Mouse (Mus musculus): Measurements from ENCODE around the gene Tshr. TPM values are rescaled to one million over a fixed set of nuclear protein-coding genes. Genes with fewer than 3 reads are reported as not detected.
"Not testable (repeated sequence)": the region's sequence is repeated elsewhere in the genome, so short reads cannot be mapped to it uniquely, and the experiment has no call there.

The Tshr gene
- total RNA-seq, 2 experiments from 2014 or later: 0.10 to 0.42 TPM

GRCm38 (mm10) chr12:91582362-91583002, 198.1 kb downstream of the Tshr start:
- intact Hi-C loops (cut with DNase I): no loop called here
- DNase-seq: no peak
- TF ChIP-seq CTCF (IDR thresholded peaks at IDR 0.05): no peak
- no peak overlapping the region for H3K4me3 ChIP-seq
- H3K27ac ChIP-seq: no peak overlapping the region

DNA sequence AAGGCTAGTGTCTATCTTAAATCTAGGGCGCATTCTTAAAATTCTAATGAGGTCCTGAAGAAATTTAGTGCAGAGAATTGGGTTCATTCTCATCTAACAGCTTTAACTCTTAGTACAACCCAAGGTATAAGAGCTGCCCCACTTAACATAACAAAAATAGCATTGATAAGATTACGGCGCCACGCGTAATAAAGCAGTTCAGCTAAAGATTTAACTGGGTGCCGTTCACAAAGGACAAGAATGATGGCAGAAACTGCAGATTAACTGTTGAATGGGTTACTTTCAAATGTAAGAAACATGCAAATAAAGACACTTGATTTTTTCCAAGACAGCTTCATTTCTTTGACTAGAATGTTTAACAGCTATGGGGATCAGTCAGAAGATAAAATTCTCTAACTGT, 199.0 kb downstream of the Tshr start:
- no peak for TF ChIP-seq CTCF (IDR thresholded peaks at IDR 0.05)
- H3K4me3 ChIP-seq: no peak overlapping the region
- H3K27ac ChIP-seq: no peak overlapping the region
- no peak for DNase-seq
- intact Hi-C loops (cut with DNase I): no loop called here

GRCm38 (mm10) chr12:91585206-91585605, 200.8 kb downstream of the Tshr start:
- intact Hi-C loops (cut with DNase I): no loop called here
- Histone ChIP-seq H3K4me3 (no peak overlapping the region), H3K27ac (no peak overlapping the region)
- DNase-seq: no peak
- TF ChIP-seq CTCF (IDR thresholded peaks at IDR 0.05): no peak

- DNase-seq; H3K27ac ChIP-seq; intact Hi-C loops (cut with DNase I); H3K4me3 ChIP-seq: not testable (repeated sequence)
Observed at GRCm38 (mm10) chr12:91585815-91586214, 201.5 kb downstream of the Tshr start.

DNA sequence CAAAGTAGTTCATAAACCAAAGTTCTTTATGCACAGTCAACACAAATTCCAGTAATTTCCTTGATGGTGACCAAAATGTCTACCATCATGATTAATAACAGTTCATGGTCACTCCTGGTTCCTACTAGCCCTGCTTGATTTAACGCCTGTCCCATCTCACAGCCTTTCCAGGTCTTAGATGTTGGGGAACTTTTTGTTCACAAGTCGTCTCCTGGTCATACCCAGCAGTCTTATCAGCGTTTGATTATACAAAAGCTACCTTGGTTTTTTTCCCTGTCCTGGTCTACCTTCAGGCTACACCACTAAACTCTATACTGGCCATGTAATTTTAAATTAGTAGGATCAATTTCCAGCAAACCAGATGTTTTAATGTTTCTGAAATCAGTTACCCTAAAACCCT, 202.7 kb downstream of the Tshr start:
- Histone ChIP-seq H3K27ac (no peak overlapping the region; the same call in 1 of the 2 replicates), H3K4me3 (no peak overlapping the region)
- no peak for DNase-seq
- no peak for TF ChIP-seq CTCF (IDR thresholded peaks at IDR 0.05)
- intact Hi-C loops (cut with DNase I): no loop called here

DNA sequence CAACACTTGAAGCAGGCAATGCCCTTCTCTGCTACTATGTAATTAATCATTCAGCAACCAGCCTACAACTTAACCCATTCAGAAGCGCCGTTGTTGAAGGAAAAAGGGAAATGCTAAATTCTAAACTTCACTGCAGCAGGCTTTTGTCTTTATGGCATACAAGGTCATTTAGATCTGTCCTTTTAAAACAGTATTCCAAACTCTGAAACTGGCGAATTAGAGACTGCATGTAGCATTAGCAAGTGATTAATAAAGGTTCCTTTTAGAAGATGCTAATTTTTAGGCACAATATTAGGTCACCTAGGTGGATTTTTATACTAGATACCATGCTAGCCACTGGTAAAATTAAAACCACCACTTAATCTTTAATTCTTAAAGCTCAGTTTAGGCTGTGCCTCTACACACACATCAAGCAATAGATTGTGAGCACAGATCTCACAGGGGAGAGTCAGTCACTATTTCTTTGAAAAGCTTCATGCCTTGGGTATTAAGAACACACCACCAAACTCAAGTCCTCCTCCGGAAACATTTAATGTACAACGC, 203.2 kb downstream of the Tshr start:
- peak overlapping the region; percentile 96 for H3K27ac ChIP-seq
- no peak for DNase-seq
- intact Hi-C loops (cut with DNase I): no loop called here
- peak overlapping the region; percentile 89 for H3K4me3 ChIP-seq
- TF ChIP-seq CTCF (IDR thresholded peaks at IDR 0.05): no peak

DNA sequence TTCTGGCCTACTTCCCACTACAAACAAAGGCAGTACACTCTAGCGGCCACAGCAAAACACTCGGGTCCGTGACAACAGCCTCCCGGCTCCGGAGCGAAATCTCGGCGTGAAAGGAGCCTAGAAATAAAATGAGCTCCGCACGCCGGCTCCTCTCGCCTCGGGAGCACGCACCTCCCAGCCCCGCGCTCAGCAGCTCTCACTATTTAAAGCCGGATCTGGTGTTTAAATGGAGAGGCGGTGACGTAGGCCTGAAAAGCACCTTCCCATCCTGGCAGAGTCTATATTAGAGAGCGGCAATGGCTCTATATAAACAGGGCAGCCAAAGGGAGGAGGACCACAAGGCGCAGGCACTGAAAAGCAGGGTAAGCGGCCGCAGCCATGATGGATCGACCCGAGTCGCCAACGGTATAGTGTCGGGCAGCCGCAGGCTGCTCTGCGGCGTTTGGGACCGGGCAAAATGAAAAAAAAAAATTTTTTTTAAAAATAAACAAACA, 203.9 kb downstream of the Tshr start:
- Histone ChIP-seq H3K27ac (peak overlapping the region; percentile 96), H3K4me3 (peak overlapping the region; percentile 89)
- intact Hi-C loops (cut with DNase I): no loop called here
- peak; percentile 93 for DNase-seq
- peak; percentile 5; the same call in 1 of the 2 replicates for TF ChIP-seq CTCF (IDR thresholded peaks at IDR 0.05)

DNA sequence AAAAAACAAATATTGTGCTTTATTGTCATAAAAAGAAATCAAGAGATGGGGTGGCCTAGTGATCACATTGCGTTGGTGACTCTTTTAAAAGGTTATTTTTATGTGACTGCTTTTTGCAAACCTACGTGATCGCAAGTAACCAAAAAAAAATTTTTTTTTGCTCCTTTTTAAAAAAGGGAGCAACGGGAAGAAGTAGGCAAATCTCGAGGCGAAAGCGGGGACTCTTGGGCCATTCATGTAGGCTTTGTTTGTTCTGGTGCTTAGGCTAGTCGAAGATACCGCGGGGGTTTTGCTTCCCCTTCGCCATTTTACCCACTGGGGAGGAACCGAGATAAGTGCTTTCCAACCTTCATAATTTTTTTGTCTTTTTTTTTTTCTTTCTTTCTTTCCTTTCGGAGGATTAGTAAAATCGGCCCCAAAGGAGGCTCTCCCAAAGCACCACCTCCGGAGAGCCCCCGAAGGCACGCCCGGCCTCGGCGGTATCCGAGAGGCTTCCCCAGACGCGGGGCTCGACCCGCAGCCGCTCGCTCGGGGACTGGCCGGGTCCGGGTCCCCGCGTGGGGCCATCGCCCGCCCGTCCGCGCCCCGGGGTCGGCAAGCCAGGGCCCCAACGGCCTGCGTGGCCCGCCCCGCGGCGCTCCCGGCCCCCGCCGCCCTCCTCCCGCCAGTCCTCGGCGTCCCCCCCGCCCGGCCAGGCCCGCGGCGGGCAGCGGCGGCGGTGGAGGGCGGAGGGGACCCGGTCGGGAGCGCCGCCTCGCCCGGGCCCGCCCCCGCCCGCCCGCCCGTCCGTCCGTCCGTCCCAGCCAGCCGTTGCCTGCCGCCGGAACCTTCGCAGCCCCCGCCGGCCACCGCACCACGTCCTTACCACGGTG, 204.5 kb downstream of the Tshr start:
- peak; percentile 85 for DNase-seq
- Histone ChIP-seq H3K27ac (peak overlapping the region; percentile 96), H3K4me3 (peak overlapping the region; percentile 89)
- intact Hi-C loops (cut with DNase I): no loop called here
- no peak for TF ChIP-seq CTCF (IDR thresholded peaks at IDR 0.05)

DNA sequence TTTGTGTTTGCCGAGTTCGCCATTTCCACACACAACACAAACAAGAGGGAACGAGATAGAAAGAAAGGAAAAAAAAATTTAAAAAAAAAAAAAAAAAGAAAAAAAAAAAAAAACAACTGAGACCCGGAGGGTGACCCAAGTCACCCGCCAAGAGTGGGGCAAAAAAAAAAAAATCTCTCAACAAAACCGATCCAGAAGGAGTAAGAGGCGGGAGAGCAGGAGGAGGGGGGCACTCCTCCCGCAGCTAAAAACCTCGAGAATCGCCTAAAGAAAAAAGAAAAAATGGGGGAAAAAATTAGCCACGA, 205.1 kb downstream of the Tshr start:
- intact Hi-C loops (cut with DNase I): no loop called here
- H3K27ac ChIP-seq: peak overlapping the region; percentile 96
- no peak for DNase-seq

GRCm38 (mm10) chr12:91589847-91590690, 205.7 kb downstream of the Tshr start, which contains the start of gene Gtf2a1:
Gtf2a1 (minus strand) TSS chr12:91590487.
- peak; percentile 97 for DNase-seq
- H3K27ac ChIP-seq: peak within 1 kb of the TSS; percentile 99
- intact Hi-C loops (cut with DNase I): no loop called here
- H3K4me3 ChIP-seq: peak within 1 kb of the TSS; percentile 89
- no peak for TF ChIP-seq CTCF (IDR thresholded peaks at IDR 0.05)

More for the DNA sequence above, 205.1 kb downstream of the Tshr start:
- no peak for TF ChIP-seq CTCF (IDR thresholded peaks at IDR 0.05)
- H3K4me3 ChIP-seq: peak overlapping the region; percentile 89

DNA sequence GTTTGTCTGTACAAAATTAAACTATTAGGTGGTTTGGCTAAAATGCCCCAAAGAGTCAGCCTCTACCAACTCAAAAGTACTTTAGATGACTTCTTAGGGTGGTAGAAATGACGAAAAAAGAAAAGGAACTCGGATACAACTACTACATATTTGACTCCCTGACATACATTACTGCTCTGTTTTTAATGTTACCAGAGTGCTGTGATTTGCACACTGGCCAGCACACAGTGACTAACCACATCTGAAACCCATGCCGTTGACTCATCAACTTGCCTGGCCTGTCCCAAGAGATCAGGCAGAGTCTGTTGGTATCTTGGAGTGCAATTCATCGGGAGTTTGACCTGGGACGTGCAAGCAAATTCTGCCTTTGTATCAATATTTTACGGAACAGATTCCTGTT, 206.4 kb downstream of the Tshr start:
- intact Hi-C loops (cut with DNase I): no loop called here
- Histone ChIP-seq H3K27ac (peak overlapping the region; percentile 99), H3K4me3 (peak overlapping the region; percentile 89)
- peak; percentile 52 for DNase-seq
- TF ChIP-seq CTCF (IDR thresholded peaks at IDR 0.05): no peak

DNA sequence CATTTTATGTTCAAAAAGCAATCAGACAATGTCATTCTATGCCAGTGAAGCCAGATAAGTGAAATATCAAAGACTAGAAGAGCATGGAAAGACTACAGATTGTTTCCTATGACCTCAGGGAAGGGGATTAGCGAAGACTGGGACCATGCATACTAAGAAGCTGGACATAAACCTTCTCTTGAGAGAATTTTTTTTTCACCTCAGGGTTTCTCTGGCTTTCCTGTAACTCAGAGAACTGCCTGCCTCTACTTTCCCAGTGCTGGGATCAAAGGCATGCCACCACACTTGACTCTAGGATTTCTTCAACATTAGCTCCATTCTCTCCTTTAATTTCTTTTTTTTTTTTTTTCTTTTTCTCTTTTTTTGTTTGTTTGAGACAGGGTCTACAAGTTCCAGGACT, 206.8 kb downstream of the Tshr start:
- Histone ChIP-seq H3K27ac (peak overlapping the region; percentile 99), H3K4me3 (peak overlapping the region; percentile 89)
- no peak for DNase-seq
- intact Hi-C loops (cut with DNase I): no loop called here
- TF ChIP-seq CTCF (IDR thresholded peaks at IDR 0.05): no peak
